Mouse (Mus musculus) megakaryocyte progenitor cell, adult 5-6 weeks (primary cell): ENCODE results near the gene Rexo4. TPM values are rescaled to one million over a fixed set of nuclear protein-coding genes. Genes with fewer than 3 reads are reported as not detected.
A peak's percentile ranks its signal among the peaks of the same experiment; 100 is the strongest.

Source experiments
- ATAC-seq: replicated peaks from 2 replicates; pipeline ENCODE4 v1.8.0; 2016; ENCODE audit warnings: mild to moderate bottlenecking, moderate TSS enrichment, inconsistent platforms; ENCODE audit not compliant: poor library complexity
- total RNA-seq, 2 experiments: library from RNA; stranded (forward) in 1 of 2; stranded (reverse) in 1 of 2; fragments of 157-497, 149-512 nt in 1 of 2; fragments of 200-1000 nt in 1 of 2; gene quantifications; 2 replicates each; pipeline versions ENCODE4 v1.2.3 to v1.2.4; 2015 to 2017

The Rexo4 gene
- total RNA-seq (2015) = 24.9 and 25.2 TPM in 2 replicates
- total RNA-seq (2017) = 88.4 and 127 TPM in 2 replicates

GRCm38 (mm10) chr2:26963923-26964723 lies at the start of gene Rexo4:
Gene Rexo4, minus strand, starts transcription at chr2:26964386.
- ATAC-seq = peak; percentile 95

- ATAC-seq = peak; percentile 93
Observed at GRCm38 (mm10) chr2:27009714-27010244, 45.6 kb upstream of the Rexo4 start, which contains the start of gene Cacfd1. Gene Cacfd1, plus strand, starts transcription at chr2:27009926.

- no peak for ATAC-seq
Observed at GRCm38 (mm10) chr2:27007701-27008100, 43.5 kb upstream of the Rexo4 start.

GRCm38 (mm10) chr2:27006255-27006654 lies 42.1 kb upstream of the Rexo4 start:
- ATAC-seq = no peak

GRCm38 (mm10) chr2:26997993-26998392 lies 33.8 kb upstream of the Rexo4 start:
- ATAC-seq = no peak

GRCm38 (mm10) chr2:26997498-26997897 lies 33.3 kb upstream of the Rexo4 start:
- no peak for ATAC-seq

GRCm38 (mm10) chr2:26993936-26994335 lies 29.8 kb upstream of the Rexo4 start:
- peak; percentile 63 for ATAC-seq

- no peak for ATAC-seq
Observed at GRCm38 (mm10) chr2:26984640-26985039, 20.5 kb upstream of the Rexo4 start.

GRCm38 (mm10) chr2:26984179-26984578 lies 20.0 kb upstream of the Rexo4 start:
- no peak for ATAC-seq

GRCm38 (mm10) chr2:26980361-26980760 lies 16.2 kb upstream of the Rexo4 start:
- ATAC-seq = no peak

GRCm38 (mm10) chr2:26973960-26974359 lies 9.8 kb upstream of the Rexo4 start:
- 0 out of 2 replicates have a peak, but pooled peaks have one; percentile 29 for ATAC-seq

GRCm38 (mm10) chr2:26973116-26973515 lies 8.9 kb upstream of the Rexo4 start, which contains the start of gene Adamts13:
Gene Adamts13, plus strand, starts transcription at chr2:26973416.
- ATAC-seq = no peak

- no peak for ATAC-seq
Observed at GRCm38 (mm10) chr2:26967262-26967661, 3.1 kb upstream of the Rexo4 start.

- ATAC-seq = peak; percentile 12
Observed at GRCm38 (mm10) chr2:26964724-26965370, 661 bp upstream of the Rexo4 start.

- ATAC-seq = no peak
Observed at GRCm38 (mm10) chr2:26960756-26961155, 3.4 kb downstream of the Rexo4 start.

GRCm38 (mm10) chr2:26957488-26957859 lies 6.7 kb downstream of the Rexo4 start:
- no peak for ATAC-seq

GRCm38 (mm10) chr2:26956811-26957487 lies 7.2 kb downstream of the Rexo4 start:
- ATAC-seq = no peak

- no peak for ATAC-seq
Observed at GRCm38 (mm10) chr2:26954735-26955395, 9.3 kb downstream of the Rexo4 start.

- ATAC-seq = no peak
Observed at GRCm38 (mm10) chr2:26952866-26953265, 11.3 kb downstream of the Rexo4 start.

GRCm38 (mm10) chr2:26952193-26952592 lies 12.0 kb downstream of the Rexo4 start:
- ATAC-seq = no peak
